Mouse (Mus musculus) C2C12 (cell line): Measurements from ENCODE around the gene Ccnt2.

ENCODE experiments used
- CEBPB ChIP-seq: IDR thresholded peaks from one replicate; pipeline ENCODE4 v1.6.1; 2011; ENCODE audit warnings: low read depth, mild to moderate bottlenecking, control low read depth, moderate library complexity
- CTCF ChIP-seq: IDR thresholded peaks from one replicate; pipeline ENCODE4 v1.5.1; 2011; ENCODE audit not compliant: control insufficient read depth, insufficient read depth, insufficient read length
- MAX ChIP-seq: IDR thresholded peaks from one replicate; pipeline ENCODE4 v1.6.1; 2011; ENCODE audit warnings: mild to moderate bottlenecking, control low read depth
- MYOD1 ChIP-seq: IDR thresholded peaks from one replicate; pipeline ENCODE4 v1.6.1; 2011; ENCODE audit warnings: low read depth; ENCODE audit not compliant: control insufficient read depth, insufficient read length
- USF1 ChIP-seq: IDR thresholded peaks from one replicate; pipeline ENCODE4 v1.6.1; 2011; ENCODE audit warnings: low read depth, mild to moderate bottlenecking, control low read depth, moderate library complexity

GRCm38 (mm10) chr1:127830215-127830921 lies 56.4 kb downstream of the Ccnt2 start:
- TF ChIP-seq CEBPB (no peak), CTCF (no peak), MAX (no peak), USF1 (no peak), MYOD1 (no peak)
